Mouse (Mus musculus): ENCODE measurements around the gene Caln1. TPM values are rescaled to one million over a fixed set of nuclear protein-coding genes. Genes with fewer than 3 reads are reported as not detected.
A peak's percentile ranks its signal among the peaks of the same experiment; 100 is the strongest.

Caln1 gene
- total RNA-seq, 2 experiments from 2014 or later, result not detected

- no peak for ATAC-seq (replicated peaks; ENCODE audit: poor library complexity, severe bottlenecking)
These were observed 308.6 kb downstream of the Caln1 start for GRCm38 (mm10) chr5:130677895-130678294.

GRCm38 (mm10) chr5:130685911-130686658 is 316.8 kb downstream of the Caln1 start:
- no peak for ATAC-seq (replicated peaks; ENCODE audit: poor library complexity, severe bottlenecking)

GRCm38 (mm10) chr5:130688385-130689138 is 319.3 kb downstream of the Caln1 start:
- no peak for ATAC-seq (replicated peaks; ENCODE audit: poor library complexity, severe bottlenecking)

GRCm38 (mm10) chr5:130691349-130691748 is 322.1 kb downstream of the Caln1 start:
- ATAC-seq (replicated peaks; ENCODE audit: poor library complexity, severe bottlenecking), result no peak

GRCm38 (mm10) chr5:130699476-130699875 is 330.2 kb downstream of the Caln1 start:
- no peak for ATAC-seq (replicated peaks; ENCODE audit: poor library complexity, severe bottlenecking)

- no peak for ATAC-seq (replicated peaks; ENCODE audit: poor library complexity, severe bottlenecking)
These were observed 332.5 kb downstream of the Caln1 start for GRCm38 (mm10) chr5:130701777-130702176.

GRCm38 (mm10) chr5:130702361-130702760 is 333.1 kb downstream of the Caln1 start:
- no peak for ATAC-seq (replicated peaks; ENCODE audit: poor library complexity, severe bottlenecking)

GRCm38 (mm10) chr5:130704866-130705265 is 335.6 kb downstream of the Caln1 start:
- ATAC-seq (replicated peaks; ENCODE audit: poor library complexity, severe bottlenecking), result no peak

GRCm38 (mm10) chr5:130706202-130706855 is 337.1 kb downstream of the Caln1 start:
- no peak for ATAC-seq (replicated peaks; ENCODE audit: poor library complexity, severe bottlenecking)

- no peak for ATAC-seq (replicated peaks; ENCODE audit: poor library complexity, severe bottlenecking)
These were observed 338.5 kb downstream of the Caln1 start for GRCm38 (mm10) chr5:130707755-130708154.

- ATAC-seq (replicated peaks; ENCODE audit: poor library complexity, severe bottlenecking), result no peak
These were observed 339.4 kb downstream of the Caln1 start for GRCm38 (mm10) chr5:130708616-130709015.

GRCm38 (mm10) chr5:130711643-130712042 is 342.4 kb downstream of the Caln1 start:
- ATAC-seq (replicated peaks; ENCODE audit: poor library complexity, severe bottlenecking), result no peak

GRCm38 (mm10) chr5:130712281-130712680 is 343.0 kb downstream of the Caln1 start:
- ATAC-seq (replicated peaks; ENCODE audit: poor library complexity, severe bottlenecking), result no peak

GRCm38 (mm10) chr5:130715181-130715580 is 345.9 kb downstream of the Caln1 start:
- no peak for ATAC-seq (replicated peaks; ENCODE audit: poor library complexity, severe bottlenecking)

- ATAC-seq (replicated peaks; ENCODE audit: poor library complexity, severe bottlenecking), result 0 out of 2 replicates have a peak, but pooled peaks have one; percentile 44
These were observed 349.1 kb downstream of the Caln1 start for GRCm38 (mm10) chr5:130718385-130718784.

GRCm38 (mm10) chr5:130742171-130742570 is 372.9 kb downstream of the Caln1 start:
- no peak for ATAC-seq (replicated peaks; ENCODE audit: poor library complexity, severe bottlenecking)

- no peak; the same call in 1 of the 2 replicates for ATAC-seq (replicated peaks; ENCODE audit: poor library complexity, severe bottlenecking)
These were observed 388.3 kb downstream of the Caln1 start for GRCm38 (mm10) chr5:130757517-130757916.

GRCm38 (mm10) chr5:130765784-130766183 is 396.5 kb downstream of the Caln1 start:
- no peak for ATAC-seq (replicated peaks; ENCODE audit: poor library complexity, severe bottlenecking)

- ATAC-seq (replicated peaks; ENCODE audit: poor library complexity, severe bottlenecking), result no peak
These were observed 401.9 kb downstream of the Caln1 start for GRCm38 (mm10) chr5:130771061-130771741.

GRCm38 (mm10) chr5:130772491-130772890 is 403.2 kb downstream of the Caln1 start:
- ATAC-seq (replicated peaks; ENCODE audit: poor library complexity, severe bottlenecking), result no peak

All from granulocyte monocyte progenitor cell, adult 5-6 weeks (primary cell).